In genomic region chr9:103465711-103466220, GRCm38 (mm10) we compare ENCODE assay signal across 10 mouse cellular contexts. TPM values are rescaled to one million over a fixed set of nuclear protein-coding genes. Genes with fewer than 3 reads are reported as not detected.
DNase-seq lines count a peak whose midpoint lies in the region; ATAC-seq lines count a peak whose summit lies in the region.
"Had no signal": no experiment of that assay in that cellular context is flagged by ENCODE, and none has a peak within 500 bp of the region (broad histone marks: within the 10 kb centered on the region; RNA-seq: fewer than 3 reads in every experiment).

No protein-coding gene starts in this region.

- no peaks in the 10 kb centered on the region for H3K9me3 ChIP-seq in embryonic facial prominence, embryonic 14.5 days (ENCODE audit: control insufficient read depth, low read length)
- H3K9me3 ChIP-seq in embryonic facial prominence, embryonic 10.5 days: no peaks in the 10 kb centered on the region
- no peaks in the 10 kb centered on the region for H3K9me3 ChIP-seq in neural tube, embryonic 13.5 days

- DNase-seq in embryonic facial prominence, embryonic 14.5 days (ENCODE audit: low spot score): peak; percentile 73
- DNase-seq in embryonic facial prominence, embryonic 10.5 days (ENCODE audit: low spot score): no peak
- peak; percentile 34 to 59 for DNase-seq in cerebellum, postnatal 25 days
- DNase-seq in layer of hippocampus, adult 11-12 months (ENCODE audit: low spot score): peak; percentile 70
- no peak for DNase-seq in spleen, postnatal 14 days (ENCODE audit: low spot score in 2 of 2)
- no peak for DNase-seq in spleen, adult 12 weeks (ENCODE audit: low spot score)
- DNase-seq: kidney, adult 18-20 months had no signal

- no peaks in the 10 kb centered on the region for H3K27me3 ChIP-seq in embryonic facial prominence, embryonic 14.5 days (replicated peaks; ENCODE audit: control insufficient read depth, insufficient read depth, low read length)
- no peaks in the 10 kb centered on the region for H3K27me3 ChIP-seq in embryonic facial prominence, embryonic 10.5 days (replicated peaks; ENCODE audit: low read depth, poor library complexity, severe bottlenecking)
- H3K27me3 ChIP-seq in neural tube, embryonic 13.5 days: no peaks in the 10 kb centered on the region

- H3K9ac ChIP-seq in embryonic facial prominence, embryonic 14.5 days (ENCODE audit: low read depth, low read length): no peak overlapping the region
- no peak overlapping the region for H3K9ac ChIP-seq in neural tube, embryonic 13.5 days

- no peak overlapping the region for H3K4me2 ChIP-seq in embryonic facial prominence, embryonic 14.5 days (ENCODE audit: low read depth, low read length)
- H3K4me2 ChIP-seq in neural tube, embryonic 13.5 days: 0 out of 2 replicates have a peak overlapping the region, but pooled peaks have one; percentile 11

- 52% methylated on average over 13 of the region's 13 CpGs for WGBS in embryonic facial prominence, embryonic 14.5 days
- 73% methylated on average over 13 of the region's 13 CpGs for WGBS in embryonic facial prominence, embryonic 10.5 days
- WGBS in neural tube, embryonic 13.5 days: 27% methylated on average over 13 of the region's 13 CpGs

- no peak overlapping the region for H3K4me3 ChIP-seq in embryonic facial prominence, embryonic 14.5 days (ENCODE audit: low read depth, low read length)
- H3K4me3 ChIP-seq in embryonic facial prominence, embryonic 10.5 days: no peak overlapping the region
- H3K4me3 ChIP-seq in neural tube, embryonic 13.5 days: no peak overlapping the region

- H3K4me1 ChIP-seq in embryonic facial prominence, embryonic 14.5 days (ENCODE audit: control insufficient read depth, insufficient read depth, low read length): peaks cover under 1% of the 10 kb centered on the region; the same call in 1 of the 2 replicates
- peaks cover 13% of the 10 kb centered on the region for H3K4me1 ChIP-seq in embryonic facial prominence, embryonic 10.5 days
- peaks cover 25% of the 10 kb centered on the region for H3K4me1 ChIP-seq in neural tube, embryonic 13.5 days (replicated peaks)

- peak; percentile 61 for ATAC-seq in embryonic facial prominence, embryonic 14.5 days (ENCODE audit: low read depth)
- ATAC-seq in neural tube, embryonic 13.5 days (ENCODE audit: low read depth): peak; percentile 57; the same call in 1 of the 2 replicates
- no peak for ATAC-seq in CD4-positive, CD25-positive, alpha-beta regulatory T cell, adult 4 months

- H3K27ac ChIP-seq in embryonic facial prominence, embryonic 14.5 days (replicated peaks; ENCODE audit: low read depth, low read length): no peak overlapping the region
- H3K27ac ChIP-seq in embryonic facial prominence, embryonic 10.5 days (replicated peaks): no peak overlapping the region
- H3K27ac ChIP-seq in neural tube, embryonic 13.5 days (replicated peaks): peak overlapping the region; percentile 81
- H3K27ac ChIP-seq: stomach, postnatal 0 days had no signal

- H3K36me3 ChIP-seq in embryonic facial prominence, embryonic 14.5 days (ENCODE audit: control insufficient read depth, insufficient read depth, low read length): no peaks in the 10 kb centered on the region
- no peaks in the 10 kb centered on the region for H3K36me3 ChIP-seq in embryonic facial prominence, embryonic 10.5 days (replicated peaks)
- no peaks in the 10 kb centered on the region for H3K36me3 ChIP-seq in neural tube, embryonic 13.5 days

RNA-seq across cellular contexts. Expression of gene Bfsp2, which starts 14.5 kb away (rescaled TPM):
- polyA plus RNA-seq in embryonic facial prominence, embryonic 14.5 days (2014; fragmentation: Nextera tagmentation; extraction: Ambion mirVana): 3.3 and 3.7 TPM in 2 replicates
- 0.75 and 1.3 TPM in 2 replicates for polyA plus RNA-seq in embryonic facial prominence, embryonic 10.5 days (2016; fragmentation: Nextera tagmentation; extraction: Ambion mirVana)
- 1.2 and 1.5 TPM in 2 replicates for polyA plus RNA-seq in neural tube, embryonic 13.5 days (2015; fragmentation: Nextera tagmentation; extraction: Ambion mirVana)
- 1 to 10 TPM in 1 of 2 experiments, under 1 TPM in 1; 0.54 to 4.1 TPM for polyA plus RNA-seq in CD4-positive, CD25-positive, alpha-beta regulatory T cell, adult 4 months (2017; shearing (Covaris generic))

Comparison
In these comparisons a context has a peak if more than half of its experiments do, and no peak if none do; other contexts are left out.
1. DNase-seq: peak in embryonic facial prominence, embryonic 14.5 days (single experiment), cerebellum, postnatal 25 days (2 of 2) and layer of hippocampus, adult 11-12 months (single experiment); none in embryonic facial prominence, embryonic 10.5 days (single experiment), spleen, postnatal 14 days (0 of 2) and spleen, adult 12 weeks (single experiment).